Mouse (Mus musculus): ENCODE data around the gene Anks1b.
"Not testable (repeated sequence)": the region's sequence is repeated elsewhere in the genome, so short reads cannot be mapped to it uniquely, and the experiment has no call there.

Gene Anks1b

GRCm38 (mm10) chr10:90579970-90580369 lies 706.7 kb downstream of the Anks1b start:
- DNase-seq, result no peak

- no peak for DNase-seq
These were observed 710.7 kb downstream of the Anks1b start for GRCm38 (mm10) chr10:90584052-90584451.

- DNase-seq, result no peak
These were observed 722.8 kb downstream of the Anks1b start for GRCm38 (mm10) chr10:90596142-90596541.

GRCm38 (mm10) chr10:90596576-90596975 lies 723.3 kb downstream of the Anks1b start:
- peak; percentile 39 to 54 for DNase-seq

GRCm38 (mm10) chr10:90599149-90599548 lies 725.8 kb downstream of the Anks1b start:
- DNase-seq, result no peak

GRCm38 (mm10) chr10:90599726-90600531 lies 726.6 kb downstream of the Anks1b start:
- peak; percentile 80 to 85 for DNase-seq

GRCm38 (mm10) chr10:90607586-90607985 lies 734.3 kb downstream of the Anks1b start:
- DNase-seq, result no peak

GRCm38 (mm10) chr10:90609437-90609836 lies 736.1 kb downstream of the Anks1b start:
- DNase-seq, result no peak

GRCm38 (mm10) chr10:90613051-90613450 lies 739.7 kb downstream of the Anks1b start:
- no peak for DNase-seq

GRCm38 (mm10) chr10:90615196-90615595 lies 741.9 kb downstream of the Anks1b start:
- DNase-seq, result no peak

GRCm38 (mm10) chr10:90616622-90617021 lies 743.3 kb downstream of the Anks1b start:
- no peak for DNase-seq

- DNase-seq, result no peak
These were observed 744.5 kb downstream of the Anks1b start for GRCm38 (mm10) chr10:90617664-90618296.

- no peak for DNase-seq
These were observed 754.2 kb downstream of the Anks1b start for GRCm38 (mm10) chr10:90627532-90627931.

GRCm38 (mm10) chr10:90630099-90630698 lies 756.9 kb downstream of the Anks1b start:
- no peak for DNase-seq

- not testable (repeated sequence) for DNase-seq
These were observed 757.5 kb downstream of the Anks1b start for GRCm38 (mm10) chr10:90630794-90631193.

- DNase-seq, result no peak
These were observed 764.0 kb downstream of the Anks1b start for GRCm38 (mm10) chr10:90637352-90637751.

GRCm38 (mm10) chr10:90649681-90650080 lies 776.4 kb downstream of the Anks1b start:
- DNase-seq, result no peak

GRCm38 (mm10) chr10:90657416-90658120 lies 784.3 kb downstream of the Anks1b start:
- DNase-seq, result peak; percentile 66 to 80

GRCm38 (mm10) chr10:90666746-90667145 lies 793.4 kb downstream of the Anks1b start:
- peak; percentile 93 to 99 for DNase-seq

GRCm38 (mm10) chr10:90670291-90670690 lies 797.0 kb downstream of the Anks1b start:
- no peak for DNase-seq

GRCm38 (mm10) chr10:90672135-90672534 lies 798.8 kb downstream of the Anks1b start:
- peak; percentile 62 to 78 for DNase-seq

- no peak for DNase-seq
These were observed 801.1 kb downstream of the Anks1b start for GRCm38 (mm10) chr10:90674362-90674761.

GRCm38 (mm10) chr10:90677421-90677820 lies 804.1 kb downstream of the Anks1b start:
- DNase-seq, result no peak

All from cerebellum, postnatal 36 days (tissue).